9 mouse cellular contexts compared by ENCODE assay signal in genomic region chr7:91457207-91457606, GRCm38 (mm10).
DNase-seq lines count a peak whose midpoint lies in the region; ATAC-seq and TF ChIP-seq lines count a peak whose summit lies in the region.
"Had no signal": no experiment of that assay in that cellular context is flagged by ENCODE, and none has a peak within 500 bp of the region (broad histone marks: within the 10 kb centered on the region; RNA-seq: fewer than 3 reads in every experiment).

No protein-coding gene starts in this region.

- no peaks in the 10 kb centered on the region for H3K4me1 ChIP-seq in intestine, embryonic 14.5 days (replicated peaks; ENCODE audit: control insufficient read depth, insufficient read depth, low read length)
- H3K4me1 ChIP-seq in intestine, embryonic 16.5 days (ENCODE audit: control insufficient read depth, insufficient read depth, low read length): no peaks in the 10 kb centered on the region
- H3K4me1 ChIP-seq in midbrain, embryonic 12.5 days: no peaks in the 10 kb centered on the region
- no peaks in the 10 kb centered on the region for H3K4me1 ChIP-seq in stomach, postnatal 0 days (replicated peaks; ENCODE audit: control insufficient read depth, insufficient read depth)
- H3K4me1 ChIP-seq: embryonic facial prominence, embryonic 12.5 days had no signal

- no peak overlapping the region for H3K4me3 ChIP-seq in intestine, embryonic 14.5 days (ENCODE audit: low read depth, low read length)
- no peak overlapping the region for H3K4me3 ChIP-seq in intestine, embryonic 16.5 days (ENCODE audit: low read length)
- H3K4me3 ChIP-seq in midbrain, embryonic 12.5 days: no peak overlapping the region
- no peak overlapping the region for H3K4me3 ChIP-seq in stomach, postnatal 0 days (ENCODE audit: low read depth, low read length)
- H3K4me3 ChIP-seq: embryonic facial prominence, embryonic 12.5 days had no signal

- ATAC-seq in intestine, embryonic 14.5 days (replicated peaks; ENCODE audit: low FRiP score, low TSS enrichment, low read depth): peak; percentile 68; the same call in 1 of the 2 replicates
- no peak for ATAC-seq in intestine, embryonic 16.5 days
- ATAC-seq in midbrain, embryonic 12.5 days (ENCODE audit: low FRiP score, low read depth): peak; percentile 82
- no peak for ATAC-seq in stomach, postnatal 0 days (ENCODE audit: low FRiP score, low TSS enrichment)

- no peak overlapping the region for H3K4me2 ChIP-seq in intestine, embryonic 14.5 days (ENCODE audit: low read length)
- no peak overlapping the region for H3K4me2 ChIP-seq in intestine, embryonic 16.5 days (ENCODE audit: low read depth, low read length)
- H3K4me2 ChIP-seq in midbrain, embryonic 12.5 days (replicated peaks): no peak overlapping the region
- H3K4me2 ChIP-seq in stomach, postnatal 0 days (replicated peaks; ENCODE audit: low read depth): no peak overlapping the region
- H3K4me2 ChIP-seq: embryonic facial prominence, embryonic 12.5 days had no signal

- peak; percentile 83 for TF ChIP-seq CTCF in brain, embryonic 14.5 days (IDR thresholded peaks at IDR 0.05; ENCODE audit: borderline replicate concordance, extremely low read depth, insufficient read depth, insufficient read length)
- TF ChIP-seq CTCF in stomach, postnatal 0 days (IDR thresholded peaks at IDR 0.05; ENCODE audit: low read depth): peak; percentile 95

- no peak overlapping the region for H3K27ac ChIP-seq in intestine, embryonic 14.5 days (ENCODE audit: low read depth)
- H3K27ac ChIP-seq in intestine, embryonic 16.5 days (ENCODE audit: low read length): no peak overlapping the region
- H3K27ac ChIP-seq in midbrain, embryonic 12.5 days (replicated peaks): no peak overlapping the region
- no peak overlapping the region for H3K27ac ChIP-seq in stomach, postnatal 0 days (replicated peaks)
- H3K27ac ChIP-seq: embryonic facial prominence, embryonic 12.5 days had no signal

- TF ChIP-seq POLR2A in brain, embryonic 14.5 days (IDR thresholded peaks at IDR 0.05; ENCODE audit: borderline replicate concordance, extremely low read depth, insufficient read depth, insufficient read length, poor library complexity, severe bottlenecking): no peak

- TF ChIP-seq EP300 in stomach, postnatal 0 days (optimal IDR thresholded peaks at IDR 0.05): no peak

- WGBS in intestine, embryonic 14.5 days: 0% methylated on average over 1 of the region's 1 CpGs
- 0% methylated on average over 1 of the region's 1 CpGs for WGBS in intestine, embryonic 16.5 days
- 0% methylated on average over 1 of the region's 1 CpGs for WGBS in midbrain, embryonic 12.5 days
- WGBS in stomach, postnatal 0 days: 0% methylated on average over 1 of the region's 1 CpGs

- H3K27me3 ChIP-seq in intestine, embryonic 14.5 days (replicated peaks; ENCODE audit: control insufficient read depth, insufficient read depth, low read length): no peaks in the 10 kb centered on the region
- H3K27me3 ChIP-seq in intestine, embryonic 16.5 days (replicated peaks; ENCODE audit: control insufficient read depth, insufficient read depth, low read length): no peaks in the 10 kb centered on the region
- no peaks in the 10 kb centered on the region for H3K27me3 ChIP-seq in midbrain, embryonic 12.5 days
- no peaks in the 10 kb centered on the region for H3K27me3 ChIP-seq in stomach, postnatal 0 days (ENCODE audit: control insufficient read depth, insufficient read depth, low read length)
- H3K27me3 ChIP-seq: embryonic facial prominence, embryonic 12.5 days had no signal

- peak; percentile 68 for DNase-seq in intestine, embryonic 14.5 days (ENCODE audit: low spot score)
- peak; percentile 94 for DNase-seq in brain, embryonic 14.5 days (ENCODE audit: low read depth)
- DNase-seq in fibroblast of lung, adult 2 months (ENCODE audit: low read depth): peak; percentile 65
- peak; percentile 69 for DNase-seq in hindlimb bud, embryonic 11.5 days (ENCODE audit: extremely low spot score, low read depth, low spot score)
- peak; percentile 45 to 84 for DNase-seq in left cerebral cortex, adult 9 months (ENCODE audit: low spot score in 2 of 2)
- peak; percentile 66 for DNase-seq in stomach, postnatal 0 days (ENCODE audit: low spot score)

- no peaks in the 10 kb centered on the region for H3K9me3 ChIP-seq in intestine, embryonic 14.5 days (ENCODE audit: control insufficient read depth, low read length)
- H3K9me3 ChIP-seq in intestine, embryonic 16.5 days (ENCODE audit: control insufficient read depth, low read length): no peaks in the 10 kb centered on the region
- no peaks in the 10 kb centered on the region for H3K9me3 ChIP-seq in midbrain, embryonic 12.5 days
- H3K9me3 ChIP-seq in stomach, postnatal 0 days (ENCODE audit: control insufficient read depth, low read length): no peaks in the 10 kb centered on the region
- H3K9me3 ChIP-seq: embryonic facial prominence, embryonic 12.5 days had no signal

- no peaks in the 10 kb centered on the region for H3K36me3 ChIP-seq in intestine, embryonic 14.5 days (ENCODE audit: control insufficient read depth, insufficient read depth, low read length)
- H3K36me3 ChIP-seq in intestine, embryonic 16.5 days (ENCODE audit: control insufficient read depth, insufficient read depth, low read length): no peaks in the 10 kb centered on the region
- H3K36me3 ChIP-seq in midbrain, embryonic 12.5 days: no peaks in the 10 kb centered on the region
- no peaks in the 10 kb centered on the region for H3K36me3 ChIP-seq in stomach, postnatal 0 days (ENCODE audit: control insufficient read depth, insufficient read depth, low read length)
- H3K36me3 ChIP-seq: embryonic facial prominence, embryonic 12.5 days had no signal

- no peak overlapping the region for H3K9ac ChIP-seq in intestine, embryonic 14.5 days (ENCODE audit: low read length)
- no peak overlapping the region for H3K9ac ChIP-seq in intestine, embryonic 16.5 days (ENCODE audit: low read depth, low read length)
- H3K9ac ChIP-seq in midbrain, embryonic 12.5 days (replicated peaks): no peak overlapping the region
- H3K9ac ChIP-seq in stomach, postnatal 0 days (ENCODE audit: low read length): no peak overlapping the region
- H3K9ac ChIP-seq: embryonic facial prominence, embryonic 12.5 days had no signal

Comparison
In these comparisons a context has a peak if more than half of its experiments do, and no peak if none do; other contexts are left out.
1. ATAC-seq: peak in intestine, embryonic 14.5 days (single experiment) and midbrain, embryonic 12.5 days (single experiment); none in intestine, embryonic 16.5 days (single experiment) and stomach, postnatal 0 days (single experiment).
2. Peak in every context shown above with its lines, with median percentiles within 50 percentile points of each other: DNase-seq.